Mouse (Mus musculus): ENCODE measurements around the gene Fgf2. TPM values are rescaled to one million over a fixed set of nuclear protein-coding genes. Genes with fewer than 3 reads are reported as not detected.

Gene Fgf2
- polyA plus RNA-seq, 1 experiment from 2014 or later, result 0.31 TPM

GRCm38 (mm10) chr3:37455992-37456391 is 107.8 kb downstream of the Fgf2 start:
- no peak overlapping the region for H3K4me2 ChIP-seq (ENCODE audit: low read depth)
- no peaks in the 10 kb centered on the region for H3K4me1 ChIP-seq (ENCODE audit: control insufficient read depth, insufficient read depth, low read length)
- no peak overlapping the region for H3K9ac ChIP-seq (ENCODE audit: low read length)
- H3K27ac ChIP-seq (ENCODE audit: low read depth, low read length), result no peak overlapping the region
- H3K27me3 ChIP-seq (ENCODE audit: control insufficient read depth, insufficient read depth, low read length), result no peaks in the 10 kb centered on the region
- no peaks in the 10 kb centered on the region for H3K9me3 ChIP-seq (ENCODE audit: control insufficient read depth, low read length)
- no peak for DNase-seq (ENCODE audit: low spot score)
- H3K36me3 ChIP-seq (ENCODE audit: control insufficient read depth, insufficient read depth, low read length), result no peaks in the 10 kb centered on the region
- H3K4me3 ChIP-seq (ENCODE audit: low read depth, low read length), result no peak overlapping the region
- WGBS, result 90% methylated on average over 1 of the region's 1 CpGs
- no peak for ATAC-seq (ENCODE audit: insufficient read depth, low FRiP score, low TSS enrichment)

Other genes with a start within 250 kb of the Fgf2 start
- 0.21 and 0.59 TPM in 2 replicates for gene Il2, start 222.4 kb upstream of the Fgf2 start, polyA plus RNA-seq (2014; fragmentation: Nextera tagmentation; extraction: Ambion mirVana)
- not detected in 2 replicates for gene Il21, start 115.7 kb upstream of the Fgf2 start, polyA plus RNA-seq (2014; fragmentation: Nextera tagmentation; extraction: Ambion mirVana)
- gene Bbs12, start 35.8 kb upstream of the Fgf2 start, polyA plus RNA-seq (2014; fragmentation: Nextera tagmentation; extraction: Ambion mirVana), result 7.6 and 9.0 TPM in 2 replicates
- gene Cetn4, start 35.6 kb upstream of the Fgf2 start, polyA plus RNA-seq (2014; fragmentation: Nextera tagmentation; extraction: Ambion mirVana), result 1.3 and 2.1 TPM in 2 replicates
- 36.6 and 40.6 TPM in 2 replicates for gene Spata5, start 71.5 kb downstream of the Fgf2 start, polyA plus RNA-seq (2014; fragmentation: Nextera tagmentation; extraction: Ambion mirVana)
- gene Nudt6, start 71.9 kb downstream of the Fgf2 start, polyA plus RNA-seq (2014; fragmentation: Nextera tagmentation; extraction: Ambion mirVana), result 3.7 and 3.8 TPM in 2 replicates